Mouse (Mus musculus): ENCODE data around the gene 1110059E24Rik. TPM values are rescaled to one million over a fixed set of nuclear protein-coding genes. Genes with fewer than 3 reads are reported as not detected.
"Not testable (repeated sequence)": the region's sequence is repeated elsewhere in the genome, so short reads cannot be mapped to it uniquely, and the experiment has no call there.

The 1110059E24Rik gene
- total RNA-seq, 2 experiments from 2014 or later: 5.5 to 5.9 TPM

DNA sequence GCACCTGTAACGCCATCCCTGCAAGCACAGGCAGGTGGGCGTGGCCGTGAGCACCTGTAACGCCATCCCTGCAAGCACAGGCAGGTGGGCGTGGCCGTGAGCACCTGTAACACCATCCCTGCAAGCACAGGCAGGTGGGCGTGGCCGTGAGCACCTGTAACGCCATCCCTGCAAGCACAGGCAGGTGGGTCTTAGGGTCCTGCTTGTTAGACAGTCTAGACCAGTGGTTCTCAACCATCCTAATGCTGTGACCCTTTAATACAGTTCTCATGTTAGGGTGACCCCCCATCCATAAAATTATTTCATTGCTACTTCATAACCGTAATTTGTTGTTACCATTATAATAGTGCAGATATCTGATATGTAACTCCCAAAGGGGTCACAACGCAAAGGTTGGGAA is 24.3 kb downstream of the 1110059E24Rik start:
- DNase-seq; intact Hi-C loops (cut with DNase I): not testable (repeated sequence)

GRCm38 (mm10) chr19:21626271-21626988 is 26.3 kb downstream of the 1110059E24Rik start:
- no peak for DNase-seq
- intact Hi-C loops (cut with DNase I): no loop called here

DNA sequence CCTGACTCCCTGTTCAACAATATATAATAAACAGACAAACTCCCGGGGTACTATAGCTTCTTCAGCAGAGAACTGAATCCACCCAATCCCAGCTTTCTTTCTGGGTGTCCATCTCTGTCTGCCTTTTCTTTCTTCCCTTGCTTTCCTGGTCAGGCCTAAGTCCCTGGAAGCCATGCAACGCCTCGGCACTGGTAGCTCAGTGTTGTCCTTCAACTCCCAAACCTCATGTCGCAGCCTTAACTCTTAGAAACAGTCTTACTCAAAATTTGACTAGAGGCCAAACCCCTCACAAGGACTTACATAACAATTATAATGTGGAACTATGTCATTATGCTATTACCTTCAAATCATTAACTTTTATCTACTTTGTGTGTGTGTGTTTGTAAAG is 28.6 kb downstream of the 1110059E24Rik start:
- DNase-seq: no peak
- intact Hi-C loops (cut with DNase I): no loop called here

DNA sequence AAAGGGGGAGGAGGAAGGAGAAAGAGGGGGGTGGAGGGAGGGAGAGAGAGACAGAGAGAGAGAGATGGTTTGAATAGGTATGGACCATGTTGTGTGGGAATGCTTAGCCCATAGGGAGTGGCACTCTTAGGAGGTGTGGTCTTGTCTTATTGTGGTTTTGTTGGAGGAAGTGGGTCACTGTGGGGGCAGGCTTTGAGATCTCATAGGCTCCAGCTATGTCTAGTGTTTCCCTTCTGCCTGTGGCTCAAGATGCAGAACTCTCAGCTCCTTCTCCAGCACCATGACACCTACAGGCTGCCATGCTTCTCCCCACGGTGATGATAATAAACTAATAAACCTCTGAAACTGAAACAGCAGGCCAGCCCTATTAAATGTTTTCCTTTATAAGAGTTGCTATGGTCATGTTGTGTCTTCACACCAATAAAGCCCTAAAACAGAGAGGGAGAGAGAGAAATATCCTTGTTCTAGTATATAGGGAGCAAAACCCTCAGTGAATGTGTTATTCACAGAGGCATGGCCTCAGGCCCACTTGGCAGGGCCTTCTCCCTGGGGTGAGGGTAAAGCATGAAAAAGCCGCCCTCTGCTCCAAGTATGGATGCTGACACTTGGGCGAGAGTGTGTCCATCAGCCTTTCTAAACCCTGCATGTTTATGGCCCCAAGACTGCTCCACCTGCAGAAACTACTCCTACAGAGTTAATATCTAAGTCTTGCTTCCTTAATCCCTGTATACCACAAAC is 29.2 kb downstream of the 1110059E24Rik start:
- intact Hi-C loops (cut with DNase I): no loop called here
- DNase-seq: no peak

- no peak for DNase-seq
- intact Hi-C loops (cut with DNase I): no loop called here
These were observed 37.0 kb downstream of the 1110059E24Rik start for GRCm38 (mm10) chr19:21615801-21616200.

DNA sequence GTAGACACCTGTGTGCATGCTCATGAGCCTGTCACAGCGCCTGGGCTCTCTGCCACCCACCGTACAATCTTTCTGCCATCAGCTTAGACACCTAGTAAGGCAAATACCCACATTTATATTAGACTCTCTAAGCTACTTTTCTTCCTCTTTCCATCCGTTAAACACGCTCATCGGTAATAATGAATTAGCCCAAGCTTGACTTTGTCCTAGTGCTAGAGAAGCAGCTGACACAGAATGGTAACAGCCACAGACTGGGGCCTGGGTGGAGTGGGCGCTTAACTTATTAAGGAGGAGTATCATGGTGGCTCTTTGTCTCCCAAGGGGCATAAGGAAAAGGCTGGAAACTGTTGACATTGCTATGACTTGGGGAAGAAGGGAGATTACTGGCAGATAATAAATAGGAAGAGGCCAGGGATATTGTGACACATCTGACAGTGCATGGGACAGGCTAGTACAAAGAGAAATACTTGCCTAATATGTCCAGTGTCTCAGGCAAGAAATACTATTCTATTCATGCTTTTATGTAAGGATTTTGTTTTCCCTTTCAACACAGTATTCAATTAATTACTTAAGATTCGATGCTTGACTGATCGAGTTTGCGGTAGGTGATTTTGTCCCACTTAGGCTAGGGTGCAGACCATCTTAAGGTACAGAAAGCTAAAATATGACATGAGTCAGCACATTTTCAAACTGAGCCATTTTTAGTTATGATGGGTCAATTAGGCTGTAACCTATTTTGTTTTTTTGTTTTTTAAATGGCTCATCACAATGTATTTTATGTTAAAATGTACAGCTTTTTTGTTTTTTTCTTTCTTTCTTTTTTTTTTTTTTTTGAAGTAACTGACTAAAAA is 40.8 kb downstream of the 1110059E24Rik start:
- intact Hi-C loops (cut with DNase I): no loop called here
- DNase-seq: no peak

- no peak for DNase-seq
- intact Hi-C loops (cut with DNase I): no loop called here
These were observed 41.5 kb downstream of the 1110059E24Rik start for GRCm38 (mm10) chr19:21611297-21611696.

DNA sequence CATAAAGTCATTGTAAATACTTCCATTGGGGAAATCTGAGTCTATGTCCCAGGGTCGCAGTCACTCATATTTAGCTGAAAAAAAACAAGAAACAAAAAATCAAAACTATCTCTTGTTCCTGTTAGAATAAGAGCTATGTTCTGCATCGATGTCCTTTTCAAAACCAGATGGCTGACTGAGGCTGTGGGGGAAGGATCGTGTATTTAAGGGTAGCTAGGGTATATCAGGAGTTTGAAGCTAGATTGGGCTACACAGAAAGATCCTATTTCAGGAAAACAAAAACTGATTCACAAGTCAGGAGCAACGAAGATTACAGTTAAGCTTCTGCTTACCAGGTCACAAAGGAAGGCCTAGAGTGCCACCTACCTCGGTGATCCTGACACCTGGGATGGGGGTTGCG is 42.5 kb downstream of the 1110059E24Rik start:
- intact Hi-C loops (cut with DNase I): no loop called here
- no peak for DNase-seq

DNA sequence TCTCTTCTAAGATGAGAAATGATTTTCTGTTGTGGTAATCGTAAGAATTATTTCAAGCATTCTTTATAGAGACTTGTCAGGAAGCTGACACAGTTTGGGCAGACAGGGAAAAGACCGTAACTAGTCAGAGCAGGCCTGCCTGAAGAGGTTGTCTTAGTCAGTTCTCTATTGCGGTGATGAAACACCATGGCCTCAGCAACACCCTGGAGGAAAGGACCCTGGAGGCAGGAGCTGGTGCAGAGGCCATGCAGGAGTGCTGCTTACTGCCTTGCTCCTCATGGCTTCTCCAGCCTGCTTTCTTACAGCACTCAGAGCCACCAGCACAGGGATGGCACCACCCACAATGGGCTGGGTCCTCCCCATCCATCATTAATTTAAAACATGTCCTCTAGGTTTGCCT is 47.5 kb downstream of the 1110059E24Rik start:
- DNase-seq: no peak
- intact Hi-C loops (cut with DNase I): no loop called here

GRCm38 (mm10) chr19:21603836-21604235 is 48.9 kb downstream of the 1110059E24Rik start:
- DNase-seq: no peak
- intact Hi-C loops (cut with DNase I): no loop called here

GRCm38 (mm10) chr19:21601541-21602101 is 51.2 kb downstream of the 1110059E24Rik start:
- no peak for DNase-seq

GRCm38 (mm10) chr19:21598659-21599352 is 54.0 kb downstream of the 1110059E24Rik start:
- intact Hi-C loops (cut with DNase I): no loop called here
- DNase-seq: no peak

More at GRCm38 (mm10) chr19:21601541-21602101, 51.2 kb downstream of the 1110059E24Rik start:
- intact Hi-C loops (cut with DNase I): no loop called here

DNA sequence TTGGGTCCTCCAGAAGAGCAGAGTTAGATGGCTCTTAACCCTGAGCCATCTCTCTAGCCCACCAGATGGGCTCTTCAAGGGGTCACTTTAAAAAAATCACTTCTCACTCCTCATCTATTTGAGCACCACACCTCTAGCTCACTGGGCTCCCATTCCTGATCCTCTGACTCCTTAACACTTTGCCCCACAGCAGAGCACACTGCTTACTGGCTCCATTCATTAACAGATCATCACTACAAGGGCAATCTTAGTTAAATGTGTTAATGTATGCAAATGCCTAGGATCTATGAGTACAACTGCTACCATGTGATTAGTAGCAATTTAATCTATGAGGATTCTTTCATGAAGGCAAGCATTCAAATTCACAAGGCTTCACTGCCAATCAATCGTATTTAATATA is 58.1 kb downstream of the 1110059E24Rik start:
- intact Hi-C loops (cut with DNase I): no loop called here
- DNase-seq: no peak

GRCm38 (mm10) chr19:21592216-21592615 is 60.6 kb downstream of the 1110059E24Rik start:
- DNase-seq; intact Hi-C loops (cut with DNase I): not testable (repeated sequence)

DNA sequence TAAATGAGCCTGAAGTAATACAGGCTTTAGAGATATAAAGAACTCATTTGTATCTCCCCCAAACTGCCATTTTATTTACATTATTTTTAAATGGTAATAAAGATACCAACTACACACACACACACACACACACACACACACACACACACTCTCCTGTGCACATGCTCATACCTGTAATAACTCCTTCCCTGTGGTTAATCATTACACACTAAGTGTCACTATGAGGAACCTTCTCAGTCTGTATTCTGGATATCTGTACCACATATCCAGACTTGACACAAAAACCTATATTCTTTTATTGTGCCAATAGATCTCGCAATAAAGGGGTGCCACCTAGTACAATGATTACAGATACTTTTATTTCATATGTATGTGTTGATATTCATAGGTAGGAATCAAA is 62.9 kb downstream of the 1110059E24Rik start:
- intact Hi-C loops (cut with DNase I): no loop called here
- DNase-seq: no peak

- DNase-seq: no peak
- intact Hi-C loops (cut with DNase I): no loop called here
These were observed 65.2 kb downstream of the 1110059E24Rik start for GRCm38 (mm10) chr19:21587593-21587992.

GRCm38 (mm10) chr19:21586546-21586945 is 66.2 kb downstream of the 1110059E24Rik start:
- intact Hi-C loops (cut with DNase I): no loop called here

DNA sequence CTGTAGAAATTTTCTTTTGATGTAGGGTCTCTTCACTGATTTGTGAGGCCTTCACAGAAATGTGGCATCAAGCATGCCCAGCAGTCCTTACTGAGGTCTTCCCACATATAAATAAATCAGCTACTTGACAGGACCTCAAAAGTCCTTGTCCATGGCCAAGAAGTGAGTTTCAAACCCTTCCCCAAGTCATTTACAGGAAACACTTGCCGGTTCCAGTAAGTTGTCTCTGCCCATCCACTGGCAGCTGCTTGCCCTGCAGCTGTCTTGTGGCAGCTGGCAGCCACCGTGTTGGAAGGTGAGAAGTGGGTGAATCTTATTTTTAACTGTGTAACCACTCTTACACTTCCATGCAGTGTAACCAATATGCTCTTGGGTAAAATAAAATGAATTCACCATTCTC is 66.9 kb downstream of the 1110059E24Rik start:
- intact Hi-C loops (cut with DNase I): no loop called here
- DNase-seq: no peak

More at GRCm38 (mm10) chr19:21586546-21586945, 66.2 kb downstream of the 1110059E24Rik start:
- DNase-seq: no peak

DNA sequence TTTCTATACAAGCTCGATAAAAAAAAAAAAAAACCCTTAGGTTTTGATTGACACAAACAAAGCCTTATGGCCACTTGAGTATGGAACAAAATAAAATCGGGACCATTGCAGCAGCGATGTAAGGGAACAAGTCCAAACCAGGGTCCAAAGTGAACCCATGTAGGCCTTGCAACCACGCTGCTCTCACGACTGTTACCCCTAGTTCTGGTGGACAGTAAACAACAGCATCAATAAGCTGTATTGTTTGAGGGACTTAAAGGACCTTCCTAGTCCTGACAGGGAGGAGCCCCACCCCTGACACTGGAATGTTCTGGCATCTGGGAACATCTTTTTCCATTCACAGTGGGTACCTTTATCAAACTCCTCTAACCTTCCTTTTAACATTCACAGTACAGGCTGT is 68.8 kb downstream of the 1110059E24Rik start:
- DNase-seq: no peak
- intact Hi-C loops (cut with DNase I): no loop called here

DNA sequence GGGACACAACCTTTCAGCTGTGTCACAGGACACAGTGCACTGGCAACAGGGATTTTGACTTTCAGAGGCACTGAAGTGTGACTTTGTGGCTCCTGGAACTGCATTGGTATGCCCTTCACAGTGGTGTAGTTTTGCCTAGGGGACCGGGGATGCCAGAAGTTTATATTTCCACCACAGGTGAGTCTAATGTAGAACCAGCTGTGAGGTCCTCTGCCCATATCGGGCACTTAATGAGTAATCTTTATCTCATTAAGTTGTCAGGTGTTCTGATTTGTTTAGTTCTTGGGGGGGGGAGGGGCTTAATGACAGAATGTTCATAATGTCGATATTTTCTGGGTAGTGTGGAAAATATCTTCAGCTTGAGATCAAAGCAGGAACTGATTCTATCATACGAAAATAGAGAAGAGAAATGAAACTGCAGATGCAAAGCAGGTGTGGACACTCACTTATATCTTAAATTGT is 69.2 kb downstream of the 1110059E24Rik start:
- no peak for DNase-seq
- intact Hi-C loops (cut with DNase I): no loop called here
